Mouse (Mus musculus): ENCODE results near the gene Arsj. TPM values are rescaled to one million over a fixed set of nuclear protein-coding genes. Genes with fewer than 3 reads are reported as not detected.

Gene Arsj
- polyA plus RNA-seq, 1 experiment from 2014 or later, result 0.15 TPM

DNA sequence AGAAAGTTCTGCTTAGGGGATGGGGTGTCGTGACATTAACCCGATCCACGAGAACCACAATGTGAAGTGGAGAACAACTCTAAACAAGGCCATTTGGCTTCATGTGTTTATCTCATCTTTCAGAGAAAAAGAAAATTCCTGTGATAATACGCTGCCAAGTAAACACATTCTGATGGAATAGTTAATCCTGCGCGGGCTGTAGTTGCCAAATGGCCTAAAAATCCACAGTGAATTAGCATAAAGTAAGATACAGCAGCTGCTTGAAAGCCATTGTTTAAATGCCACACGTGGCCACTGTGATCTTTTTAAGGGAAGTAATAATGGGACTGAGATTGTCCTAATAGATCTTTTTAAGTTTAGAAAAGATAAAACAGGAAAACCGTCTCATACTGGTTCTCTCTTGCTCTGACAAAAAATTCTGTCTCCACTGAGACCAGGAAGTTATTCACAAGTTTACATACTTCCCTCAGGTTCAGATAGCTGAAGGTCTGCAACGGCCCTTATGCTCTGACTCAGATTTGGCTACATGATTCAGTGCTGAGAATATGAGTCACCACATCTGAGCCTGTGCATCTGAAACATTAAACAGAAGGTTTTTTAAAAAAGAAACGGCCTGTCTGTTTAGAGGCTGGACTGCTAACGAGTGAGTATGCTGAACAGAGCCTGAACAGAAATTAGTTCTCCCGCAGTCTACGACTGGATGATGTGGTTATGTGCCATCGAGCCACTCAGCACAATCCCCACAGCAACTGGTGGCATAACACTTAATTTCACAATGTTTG is 21.4 kb downstream of the Arsj start:
- no peak overlapping the region for H3K4me2 ChIP-seq (ENCODE audit: low read depth, low read length, severe bottlenecking)
- no peaks in the 10 kb centered on the region for H3K27me3 ChIP-seq (ENCODE audit: control insufficient read depth, insufficient read depth, low read length)
- ATAC-seq (replicated peaks; ENCODE audit: low FRiP score), result no peak
- H3K36me3 ChIP-seq (ENCODE audit: control insufficient read depth, insufficient read depth, low read length), result no peaks in the 10 kb centered on the region
- no peak overlapping the region for H3K27ac ChIP-seq (ENCODE audit: low read depth, low read length)
- no peaks in the 10 kb centered on the region for H3K9me3 ChIP-seq (ENCODE audit: control insufficient read depth, low read length)
- no peak overlapping the region for H3K4me3 ChIP-seq (ENCODE audit: low read depth, low read length)
- H3K9ac ChIP-seq (ENCODE audit: low read length), result no peak overlapping the region
- WGBS, result 75% methylated on average over 14 of the region's 14 CpGs
- no peak for DNase-seq (ENCODE audit: low spot score)
- no peaks in the 10 kb centered on the region for H3K4me1 ChIP-seq (replicated peaks; ENCODE audit: control insufficient read depth, insufficient read depth, low read length)

DNA sequence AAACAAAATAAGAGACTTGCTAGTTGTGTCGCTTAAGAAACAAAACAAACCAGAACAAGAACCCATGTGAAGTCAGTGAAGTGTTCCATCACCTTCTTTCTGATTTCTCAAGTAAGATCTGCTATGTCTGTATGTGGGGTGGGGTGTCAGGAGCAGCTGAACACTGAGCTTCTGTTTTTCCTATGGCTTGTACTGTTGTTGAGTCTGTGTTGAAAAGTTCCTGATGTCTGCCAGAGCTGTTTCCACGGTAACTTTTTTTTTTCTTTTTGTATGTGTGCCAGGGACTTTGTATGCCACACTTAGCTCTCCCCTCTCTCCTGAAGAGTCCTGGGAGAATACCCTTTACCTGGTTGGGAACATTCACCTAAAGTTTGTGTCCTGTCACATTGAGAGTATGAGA is 34.0 kb downstream of the Arsj start:
- Histone ChIP-seq H3K4me1 (replicated peaks; ENCODE audit: control insufficient read depth, insufficient read depth, low read length) (no peaks in the 10 kb centered on the region), H3K4me3 (ENCODE audit: low read depth, low read length) (no peak overlapping the region), H3K9ac (ENCODE audit: low read length) (no peak overlapping the region), H3K9me3 (ENCODE audit: control insufficient read depth, low read length) (no peaks in the 10 kb centered on the region), H3K27ac (ENCODE audit: low read depth, low read length) (no peak overlapping the region), H3K27me3 (ENCODE audit: control insufficient read depth, insufficient read depth, low read length) (no peaks in the 10 kb centered on the region), H3K4me2 (ENCODE audit: low read depth, low read length, severe bottlenecking) (no peak overlapping the region), H3K36me3 (ENCODE audit: control insufficient read depth, insufficient read depth, low read length) (no peaks in the 10 kb centered on the region)
- ATAC-seq (replicated peaks; ENCODE audit: low FRiP score), result no peak
- DNase-seq (ENCODE audit: low spot score), result no peak
- 97% methylated on average over 2 of the region's 2 CpGs for WGBS

DNA sequence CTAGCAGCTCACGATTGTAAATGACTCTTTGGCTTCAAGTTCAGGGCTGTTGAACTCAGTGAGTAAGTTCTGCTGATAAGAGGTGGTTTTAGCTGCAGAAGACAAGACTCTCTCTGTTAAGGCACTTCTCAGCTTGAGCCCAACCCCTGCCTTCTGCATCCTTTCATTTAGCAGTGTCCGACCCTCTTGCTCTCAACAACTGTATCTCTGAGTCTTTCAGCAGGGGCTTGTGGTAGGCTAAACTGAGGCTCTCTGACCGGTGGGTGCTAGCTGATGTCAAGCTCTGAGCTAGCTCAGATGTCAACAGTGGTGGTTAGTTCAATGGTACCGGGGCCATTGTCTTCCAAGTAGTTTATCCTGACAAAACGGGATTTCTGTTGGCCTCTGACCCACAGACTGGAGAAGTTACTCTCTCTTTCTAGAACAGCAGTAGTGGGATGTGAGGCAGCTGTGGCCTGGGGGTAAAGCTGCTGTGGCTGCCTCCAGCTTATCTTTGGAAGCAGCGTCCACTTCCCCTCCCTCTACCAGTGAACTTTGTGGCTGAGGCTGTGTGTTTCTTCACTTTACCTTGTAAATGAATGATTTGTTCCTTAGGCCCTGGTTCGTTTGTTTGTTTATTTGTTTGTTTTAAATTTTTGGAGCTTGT is 34.6 kb downstream of the Arsj start:
- no peak overlapping the region for H3K4me2 ChIP-seq (ENCODE audit: low read depth, low read length, severe bottlenecking)
- no peak for ATAC-seq (replicated peaks; ENCODE audit: low FRiP score)
- H3K27me3 ChIP-seq (ENCODE audit: control insufficient read depth, insufficient read depth, low read length), result no peaks in the 10 kb centered on the region
- no peak overlapping the region for H3K9ac ChIP-seq (ENCODE audit: low read length)
- H3K4me3 ChIP-seq (ENCODE audit: low read depth, low read length), result no peak overlapping the region
- no peaks in the 10 kb centered on the region for H3K4me1 ChIP-seq (replicated peaks; ENCODE audit: control insufficient read depth, insufficient read depth, low read length)
- 72% methylated on average over 7 of the region's 7 CpGs for WGBS
- no peaks in the 10 kb centered on the region for H3K36me3 ChIP-seq (ENCODE audit: control insufficient read depth, insufficient read depth, low read length)
- H3K27ac ChIP-seq (ENCODE audit: low read depth, low read length), result no peak overlapping the region
- H3K9me3 ChIP-seq (ENCODE audit: control insufficient read depth, low read length), result no peaks in the 10 kb centered on the region
- DNase-seq (ENCODE audit: low spot score), result no peak

DNA sequence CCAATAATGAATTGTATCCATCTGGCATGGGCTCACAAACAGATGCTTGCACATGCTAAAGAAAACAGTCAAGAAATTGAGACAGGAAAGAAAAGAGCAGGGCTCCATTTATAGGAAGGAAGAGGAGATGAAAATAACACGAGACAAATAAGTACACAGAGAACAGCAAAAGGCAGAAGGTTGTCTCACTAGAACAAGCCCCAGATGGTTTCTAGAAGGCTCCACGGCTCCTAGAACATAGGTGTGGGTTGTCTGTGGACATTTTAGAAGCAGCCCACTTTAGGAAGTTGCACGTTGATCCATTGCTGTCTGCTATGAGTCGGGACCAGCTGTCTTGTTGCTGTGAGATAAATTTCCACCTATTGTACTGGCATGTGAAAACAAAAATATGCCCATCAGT is 37.2 kb downstream of the Arsj start:
- no peak overlapping the region for H3K4me3 ChIP-seq (ENCODE audit: low read depth, low read length)
- no peaks in the 10 kb centered on the region for H3K36me3 ChIP-seq (ENCODE audit: control insufficient read depth, insufficient read depth, low read length)
- WGBS, result 87% methylated on average over 4 of the region's 4 CpGs
- H3K4me1 ChIP-seq (replicated peaks; ENCODE audit: control insufficient read depth, insufficient read depth, low read length), result no peaks in the 10 kb centered on the region
- DNase-seq (ENCODE audit: low spot score) (no peak), ATAC-seq (replicated peaks; ENCODE audit: low FRiP score) (no peak)
- no peaks in the 10 kb centered on the region for H3K9me3 ChIP-seq (ENCODE audit: control insufficient read depth, low read length)
- H3K27me3 ChIP-seq (ENCODE audit: control insufficient read depth, insufficient read depth, low read length), result no peaks in the 10 kb centered on the region
- no peak overlapping the region for H3K4me2 ChIP-seq (ENCODE audit: low read depth, low read length, severe bottlenecking)
- H3K9ac ChIP-seq (ENCODE audit: low read length), result no peak overlapping the region
- no peak overlapping the region for H3K27ac ChIP-seq (ENCODE audit: low read depth, low read length)

DNA sequence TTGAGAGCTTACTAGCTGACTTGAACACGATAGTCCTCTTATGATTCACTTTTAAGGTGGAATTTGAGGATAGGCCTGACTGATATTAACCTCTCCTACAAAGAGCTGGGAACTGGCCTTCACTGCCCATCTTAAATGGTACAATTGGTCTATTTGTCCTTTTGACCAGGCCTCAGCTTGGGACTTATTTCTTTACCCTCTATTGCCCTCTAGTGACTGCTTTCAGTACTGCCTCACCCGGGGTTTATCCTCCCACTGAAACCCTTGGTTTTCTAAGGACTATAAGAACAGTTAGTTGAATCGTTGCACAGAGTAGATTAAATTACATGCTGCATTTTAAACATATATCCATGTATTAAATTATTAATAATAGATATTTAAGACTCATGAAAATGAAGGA is 39.4 kb downstream of the Arsj start:
- Histone ChIP-seq H3K4me3 (ENCODE audit: low read depth, low read length) (no peak overlapping the region), H3K27me3 (ENCODE audit: control insufficient read depth, insufficient read depth, low read length) (no peaks in the 10 kb centered on the region), H3K4me1 (replicated peaks; ENCODE audit: control insufficient read depth, insufficient read depth, low read length) (no peaks in the 10 kb centered on the region), H3K9me3 (ENCODE audit: control insufficient read depth, low read length) (no peaks in the 10 kb centered on the region), H3K36me3 (ENCODE audit: control insufficient read depth, insufficient read depth, low read length) (no peaks in the 10 kb centered on the region), H3K9ac (ENCODE audit: low read length) (no peak overlapping the region), H3K27ac (ENCODE audit: low read depth, low read length) (no peak overlapping the region), H3K4me2 (ENCODE audit: low read depth, low read length, severe bottlenecking) (no peak overlapping the region)
- DNase-seq (ENCODE audit: low spot score), result peak; percentile 77
- WGBS, result 37% methylated on average over 3 of the region's 3 CpGs
- peak; percentile 82 for ATAC-seq (replicated peaks; ENCODE audit: low FRiP score)

DNA sequence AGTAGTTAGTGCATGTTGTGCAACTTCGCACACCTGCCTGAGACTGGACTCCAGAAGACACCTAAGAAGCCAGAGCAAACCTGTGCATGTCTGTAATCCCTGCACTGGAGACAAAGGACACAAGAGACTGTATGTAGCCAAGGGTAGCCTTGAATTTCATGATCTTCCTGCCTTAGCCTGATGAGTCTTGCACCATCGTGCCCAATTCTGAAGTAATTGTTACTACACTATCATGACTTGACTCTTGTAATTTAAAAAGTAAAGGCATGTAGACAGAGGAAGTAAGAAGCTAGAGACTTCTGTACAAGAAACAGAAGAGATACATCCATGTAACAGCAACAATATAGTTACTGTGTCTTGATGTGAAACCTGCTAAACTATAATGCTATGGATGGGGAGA is 40.7 kb downstream of the Arsj start:
- WGBS, result 95% methylated on average over 2 of the region's 2 CpGs
- no peak for ATAC-seq (replicated peaks; ENCODE audit: low FRiP score)

DNA sequence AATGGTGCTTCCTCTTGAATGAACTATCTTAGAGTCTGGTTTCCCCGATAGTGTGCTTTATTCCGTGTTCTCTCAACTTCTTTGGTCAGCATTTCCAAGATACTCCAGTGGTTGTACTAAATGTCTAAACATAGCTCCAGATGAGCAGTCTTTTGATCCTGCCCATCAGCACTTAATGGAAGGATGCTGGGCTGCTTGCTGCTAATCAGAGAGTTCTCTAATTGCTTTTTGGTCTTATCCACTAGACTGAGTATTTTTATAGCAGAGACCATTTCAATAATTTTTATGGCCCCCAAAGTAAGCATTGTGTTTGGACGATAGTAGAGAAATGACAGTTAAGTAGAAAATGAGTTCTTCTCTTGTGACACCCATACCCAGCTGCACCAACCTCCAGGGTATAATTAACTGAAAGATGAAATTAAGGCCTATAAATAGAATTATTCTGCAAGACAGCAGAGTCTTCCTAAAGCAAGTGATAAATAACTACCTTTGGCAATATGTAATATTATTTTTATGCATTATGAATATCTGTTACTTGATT is 67.1 kb downstream of the Arsj start:
- ATAC-seq (replicated peaks; ENCODE audit: low FRiP score), result no peak
- no peak overlapping the region for H3K9ac ChIP-seq (ENCODE audit: low read length)
- no peaks in the 10 kb centered on the region for H3K36me3 ChIP-seq (ENCODE audit: control insufficient read depth, insufficient read depth, low read length)
- H3K4me3 ChIP-seq (ENCODE audit: low read depth, low read length), result no peak overlapping the region
- no peaks in the 10 kb centered on the region for H3K9me3 ChIP-seq (ENCODE audit: control insufficient read depth, low read length)
- H3K27me3 ChIP-seq (ENCODE audit: control insufficient read depth, insufficient read depth, low read length), result no peaks in the 10 kb centered on the region
- 89% methylated on average over 3 of the region's 3 CpGs for WGBS
- no peaks in the 10 kb centered on the region for H3K4me1 ChIP-seq (replicated peaks; ENCODE audit: control insufficient read depth, insufficient read depth, low read length)
- H3K27ac ChIP-seq (ENCODE audit: low read depth, low read length), result no peak overlapping the region
- no peak overlapping the region for H3K4me2 ChIP-seq (ENCODE audit: low read depth, low read length, severe bottlenecking)
- DNase-seq (ENCODE audit: low spot score), result no peak

More for the DNA sequence above, 40.7 kb downstream of the Arsj start:
- no peaks in the 10 kb centered on the region for H3K27me3 ChIP-seq (ENCODE audit: control insufficient read depth, insufficient read depth, low read length)
- H3K4me3 ChIP-seq (ENCODE audit: low read depth, low read length), result no peak overlapping the region
- no peaks in the 10 kb centered on the region for H3K9me3 ChIP-seq (ENCODE audit: control insufficient read depth, low read length)
- H3K4me2 ChIP-seq (ENCODE audit: low read depth, low read length, severe bottlenecking), result no peak overlapping the region
- no peak overlapping the region for H3K9ac ChIP-seq (ENCODE audit: low read length)
- H3K4me1 ChIP-seq (replicated peaks; ENCODE audit: control insufficient read depth, insufficient read depth, low read length), result no peaks in the 10 kb centered on the region
- no peaks in the 10 kb centered on the region for H3K36me3 ChIP-seq (ENCODE audit: control insufficient read depth, insufficient read depth, low read length)
- DNase-seq (ENCODE audit: low spot score), result no peak
- no peak overlapping the region for H3K27ac ChIP-seq (ENCODE audit: low read depth, low read length)

DNA sequence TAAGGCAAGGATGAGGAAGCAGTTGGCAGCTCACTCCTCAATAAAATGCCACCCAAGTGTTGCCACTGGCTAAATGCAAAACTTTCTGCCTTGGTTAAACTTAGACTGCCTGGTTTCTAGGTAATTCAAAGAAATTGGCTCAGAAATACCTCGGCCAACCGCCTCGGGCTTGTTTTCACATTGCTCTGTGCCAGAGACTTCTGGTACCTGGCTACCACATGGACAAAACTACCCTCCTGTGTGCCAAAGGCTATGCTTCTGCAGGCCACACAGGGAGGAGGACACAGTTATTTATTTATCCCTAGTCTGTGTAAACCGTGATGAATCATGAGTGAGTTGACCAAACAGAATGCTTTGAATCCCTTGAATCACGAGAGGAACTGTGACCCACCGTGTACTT is 75.8 kb downstream of the Arsj start:
- H3K9me3 ChIP-seq (ENCODE audit: control insufficient read depth, low read length), result no peaks in the 10 kb centered on the region
- H3K4me1 ChIP-seq (replicated peaks; ENCODE audit: control insufficient read depth, insufficient read depth, low read length), result no peaks in the 10 kb centered on the region
- H3K27me3 ChIP-seq (ENCODE audit: control insufficient read depth, insufficient read depth, low read length), result no peaks in the 10 kb centered on the region
- no peaks in the 10 kb centered on the region for H3K36me3 ChIP-seq (ENCODE audit: control insufficient read depth, insufficient read depth, low read length)
- no peak overlapping the region for H3K9ac ChIP-seq (ENCODE audit: low read length)
- H3K4me3 ChIP-seq (ENCODE audit: low read depth, low read length), result no peak overlapping the region
- DNase-seq (ENCODE audit: low spot score) (no peak), ATAC-seq (replicated peaks; ENCODE audit: low FRiP score) (no peak)
- H3K4me2 ChIP-seq (ENCODE audit: low read depth, low read length, severe bottlenecking), result no peak overlapping the region
- no peak overlapping the region for H3K27ac ChIP-seq (ENCODE audit: low read depth, low read length)
- WGBS, result 89% methylated on average over 6 of the region's 6 CpGs
